Mouse (Mus musculus) MEL (cell line): ENCODE measurements around the gene Gm49361. TPM values are rescaled to one million over a fixed set of nuclear protein-coding genes. Genes with fewer than 3 reads are reported as not detected.

Experiments
- DNase-seq: peaks from one replicate; pipeline ENCODE4 v3.0.0; 2011; ENCODE audit warnings: low read depth, low spot score
- H3K27ac ChIP-seq: 2 replicates; pipeline ENCODE4 v1.5.1; 2012; ENCODE audit warnings: low read depth, mild to moderate bottlenecking, control low read depth, low read length, moderate library complexity; ENCODE audit not compliant: control insufficient read depth
- H3K27me3 ChIP-seq, 2 experiments: fragments of 150-350 bp in 1 of 2; sonication (generic) in 1 of 2; 2 replicates each; pipeline ENCODE4 v1.6.1; 2012; ENCODE audit warnings: low read length in 2 of 2, mild to moderate bottlenecking in 2 of 2, improper control_type of control experiment in 1 of 2, moderate library complexity in 1 of 2; ENCODE audit not compliant: insufficient read depth in 2 of 2, control insufficient read depth in 1 of 2
- H3K36me3 ChIP-seq, 2 experiments: 2 replicates each; pipeline ENCODE4 v1.6.1; 2012 to 2014; ENCODE audit warnings: low read length in 2 of 2, improper control_type of control experiment in 1 of 2, inconsistent platforms in 1 of 2, mild to moderate bottlenecking in 1 of 2; ENCODE audit not compliant: insufficient read depth in 2 of 2, control insufficient read depth in 1 of 2
- H3K4me1 ChIP-seq, 2 experiments: fragments of 150-350 bp in 1 of 2; sonication (generic) in 1 of 2; 2 replicates each; pipeline ENCODE4 v1.6.1; 2012; ENCODE audit warnings: low read length in 2 of 2, improper control_type of control experiment in 1 of 2, mild to moderate bottlenecking in 1 of 2; ENCODE audit not compliant: insufficient read depth in 2 of 2, control insufficient read depth in 1 of 2
- H3K4me3 ChIP-seq, 2 experiments: fragments of 150-350 bp in 1 of 2; sonication (generic) in 1 of 2; 2 replicates each; pipeline ENCODE4 v1.5.1; 2012; ENCODE audit warnings: low read depth in 2 of 2, low read length in 2 of 2, mild to moderate bottlenecking in 2 of 2, moderate library complexity in 2 of 2, control low read depth in 1 of 2, improper control_type of control experiment in 1 of 2; ENCODE audit not compliant: control insufficient read depth in 1 of 2, insufficient read depth in 1 of 2
- H3K79me2 ChIP-seq: 2 replicates; pipeline ENCODE4 v1.6.1; 2012; ENCODE audit warnings: mild to moderate bottlenecking, low read length, moderate library complexity; ENCODE audit not compliant: control insufficient read depth, poor library complexity, insufficient read depth
- H3K9ac ChIP-seq: 2 replicates; pipeline ENCODE4 v1.6.1; 2012; ENCODE audit warnings: low read depth, mild to moderate bottlenecking, control low read depth, low read length, moderate library complexity; ENCODE audit not compliant: control insufficient read depth, poor library complexity, severe bottlenecking
- H3K9me3 ChIP-seq: fragments of 150-350 bp; sonication (generic); replicated peaks from 2 replicates; pipeline ENCODE4 v1.6.1; 2012; ENCODE audit warnings: mild to moderate bottlenecking, low read length, improper control_type of control experiment, moderate library complexity; ENCODE audit not compliant: insufficient read depth
- BHLHE40 ChIP-seq: IDR thresholded peaks from 2 replicates; pipeline ENCODE4 v1.6.1; 2012; ENCODE audit warnings: low read depth, mild to moderate bottlenecking, inconsistent platforms, low read length, improper control_type of control experiment, borderline replicate concordance
- CHD1 ChIP-seq: IDR thresholded peaks from 2 replicates; pipeline ENCODE4 v1.6.1; 2012; ENCODE audit warnings: low read depth, mild to moderate bottlenecking, inconsistent platforms, low read length, improper control_type of control experiment
- E2F4 ChIP-seq: IDR thresholded peaks from 2 replicates; pipeline ENCODE4 v1.6.1; 2011; ENCODE audit warnings: low read depth, low read length, improper control_type of control experiment, borderline replicate concordance
- ELF1 ChIP-seq: IDR thresholded peaks from 2 replicates; pipeline ENCODE4 v1.6.1; 2014; ENCODE audit warnings: low read depth, mild to moderate bottlenecking, inconsistent platforms, low read length, improper control_type of control experiment, moderate library complexity
- EP300 ChIP-seq, 2 experiments: IDR thresholded peaks; 2 replicates each; pipeline ENCODE4 v1.6.1; 2011; ENCODE audit warnings: improper control_type of control experiment in 2 of 2, low read length in 2 of 2, low read depth in 1 of 2, mild to moderate bottlenecking in 1 of 2
- ETS1 ChIP-seq: IDR thresholded peaks from 2 replicates; pipeline ENCODE4 v1.6.1; 2012; ENCODE audit warnings: low read depth, mild to moderate bottlenecking, inconsistent platforms, low read length, improper control_type of control experiment, moderate library complexity
- GABPA ChIP-seq: IDR thresholded peaks from 2 replicates; pipeline ENCODE4 v1.6.1; 2012; ENCODE audit warnings: low read depth, mild to moderate bottlenecking, inconsistent platforms, low read length, improper control_type of control experiment, moderate library complexity
- GATA1 ChIP-seq: IDR thresholded peaks from 2 replicates; pipeline ENCODE4 v1.6.1; 2011; ENCODE audit warnings: low read depth, low read length, improper control_type of control experiment
- MAX ChIP-seq: IDR thresholded peaks from 2 replicates; pipeline ENCODE4 v1.6.1; 2011; ENCODE audit warnings: low read length, improper control_type of control experiment
- MAZ ChIP-seq: IDR thresholded peaks from 2 replicates; pipeline ENCODE4 v1.6.1; 2012; ENCODE audit warnings: low read depth, mild to moderate bottlenecking, inconsistent platforms, low read length, improper control_type of control experiment
- MEF2A ChIP-seq: IDR thresholded peaks from 2 replicates; pipeline ENCODE4 v1.6.1; 2014; ENCODE audit warnings: low read depth, mild to moderate bottlenecking, inconsistent platforms, low read length, improper control_type of control experiment; ENCODE audit not compliant: poor library complexity, insufficient replicate concordance, severe bottlenecking; ENCODE audit errors: extremely low read depth
- MYB ChIP-seq: IDR thresholded peaks from 2 replicates; pipeline ENCODE4 v1.6.1; 2011; ENCODE audit warnings: mild to moderate bottlenecking, low read depth, low read length, improper control_type of control experiment
- MYC ChIP-seq: IDR thresholded peaks from 2 replicates; pipeline ENCODE4 v1.6.1; 2011; ENCODE audit warnings: low read depth, mild to moderate bottlenecking, low read length, improper control_type of control experiment, moderate library complexity
- NELFE ChIP-seq: IDR thresholded peaks from 2 replicates; pipeline ENCODE4 v1.6.1; 2011; ENCODE audit warnings: low read depth, low read length, improper control_type of control experiment
- NRF1 ChIP-seq: IDR thresholded peaks from 2 replicates; pipeline ENCODE4 v1.6.1; 2014; ENCODE audit warnings: low read depth, mild to moderate bottlenecking, inconsistent platforms, low read length, improper control_type of control experiment, moderate library complexity; ENCODE audit not compliant: poor library complexity, insufficient read depth, severe bottlenecking
- RCOR1 ChIP-seq: IDR thresholded peaks from 2 replicates; pipeline ENCODE4 v1.6.1; 2012; ENCODE audit warnings: low read depth, mild to moderate bottlenecking, inconsistent platforms, low read length, improper control_type of control experiment
- SIN3A ChIP-seq: IDR thresholded peaks from 2 replicates; pipeline ENCODE4 v1.6.1; 2012; ENCODE audit warnings: low read length, improper control_type of control experiment, inconsistent platforms
- SMC3 ChIP-seq: IDR thresholded peaks from 2 replicates; pipeline ENCODE4 v1.6.1; 2011; ENCODE audit warnings: low read depth, low read length, improper control_type of control experiment
- TBP ChIP-seq: IDR thresholded peaks from 2 replicates; pipeline ENCODE4 v1.8.0; 2011; ENCODE audit warnings: low read depth, low read length, improper control_type of control experiment
- TCF12 ChIP-seq: IDR thresholded peaks from 2 replicates; pipeline ENCODE4 v1.6.1; 2014; ENCODE audit warnings: low read depth, mild to moderate bottlenecking, inconsistent platforms, low read length, improper control_type of control experiment, moderate library complexity
- UBTF ChIP-seq: IDR thresholded peaks from 2 replicates; pipeline ENCODE4 v1.6.1; 2012; ENCODE audit warnings: low read depth, mild to moderate bottlenecking, inconsistent platforms, low read length, improper control_type of control experiment, moderate library complexity, borderline replicate concordance; ENCODE audit not compliant: insufficient read depth
- USF1 ChIP-seq: IDR thresholded peaks from 2 replicates; pipeline ENCODE4 v1.6.1; 2014; ENCODE audit warnings: low read depth, mild to moderate bottlenecking, inconsistent platforms, low read length, improper control_type of control experiment, moderate library complexity
- USF2 ChIP-seq, 2 experiments: IDR thresholded peaks; 2 replicates each; pipeline ENCODE4 v1.6.1; 2011 to 2012; ENCODE audit warnings: improper control_type of control experiment in 2 of 2, low read length in 2 of 2, borderline replicate concordance in 1 of 2, inconsistent platforms in 1 of 2, low read depth in 1 of 2, mild to moderate bottlenecking in 1 of 2; ENCODE audit not compliant: insufficient read depth in 1 of 2
- ZMIZ1 ChIP-seq: IDR thresholded peaks from 2 replicates; pipeline ENCODE4 v1.6.1; 2012; ENCODE audit warnings: low read depth, mild to moderate bottlenecking, inconsistent platforms, low read length, improper control_type of control experiment, moderate library complexity
- ZNF384 ChIP-seq: IDR thresholded peaks from 2 replicates; pipeline ENCODE4 v1.6.1; 2012; ENCODE audit warnings: low read depth, mild to moderate bottlenecking, inconsistent platforms, low read length, improper control_type of control experiment
- polyA plus RNA-seq, 2 experiments: library from polyadenylated mRNA; stranded (reverse) in 1 of 2; unstranded in 1 of 2; fragments of >175 nt in 1 of 2; fragments of >200 nt in 1 of 2; gene quantifications; 2 replicates each; pipeline versions ENCODE4 v1.2.1 to v1.2.4; 2012; ENCODE audit warnings: low replicate concordance in 2 of 2, low read depth in 1 of 2; ENCODE audit not compliant: insufficient read length in 2 of 2, insufficient read depth in 1 of 2, missing spikeins in 1 of 2
- total RNA-seq: library from RNA; depleted of rRNA; stranded (reverse); fragments of 300-350 nt; gene quantifications from 2 replicates; pipeline ENCODE4 v1.2.3, GENCODE M21; 2012

Gm49361 gene
- total and polyA plus RNA-seq, 3 experiments, result not detected

- H3K4me3 ChIP-seq, result no peak overlapping the region
- H3K9me3 ChIP-seq, result no peaks in the 10 kb centered on the region
- no peaks in the 10 kb centered on the region for H3K79me2 ChIP-seq
- peaks cover 0 to 1% of the 10 kb centered on the region in 2 experiments; a peak in 1 of 4 replicates for H3K4me1 ChIP-seq
- no peaks in the 10 kb centered on the region; a peak in 1 of 4 replicates for H3K36me3 ChIP-seq
- no peak overlapping the region for H3K27ac ChIP-seq
- no peak overlapping the region for H3K9ac ChIP-seq
- TF ChIP-seq GABPA (no peak), USF2 (IDR thresholded peaks at IDR 0.05; ENCODE audit: borderline replicate concordance in 1 of 2, insufficient read depth in 1 of 2, low read depth in 1 of 2, low read length in 2 of 2) (no peak), ETS1 (no peak), MYC (no peak), MAZ (no peak), CHD1 (no peak), ZMIZ1 (no peak), GATA1 (no peak), EP300 (IDR thresholded peaks at IDR 0.05; ENCODE audit: low read depth in 1 of 2, low read length in 2 of 2) (no peak), BHLHE40 (no peak), NELFE (no peak), MYB (no peak), TBP (no peak), E2F4 (no peak), ELF1 (no peak), TCF12 (no peak), RCOR1 (no peak)
- no peaks in the 10 kb centered on the region for H3K27me3 ChIP-seq
- peak; percentile 36 for DNase-seq
Measured at GRCm38 (mm10) chr14:57718245-57718644, 27.7 kb downstream of the Gm49361 start.

DNA sequence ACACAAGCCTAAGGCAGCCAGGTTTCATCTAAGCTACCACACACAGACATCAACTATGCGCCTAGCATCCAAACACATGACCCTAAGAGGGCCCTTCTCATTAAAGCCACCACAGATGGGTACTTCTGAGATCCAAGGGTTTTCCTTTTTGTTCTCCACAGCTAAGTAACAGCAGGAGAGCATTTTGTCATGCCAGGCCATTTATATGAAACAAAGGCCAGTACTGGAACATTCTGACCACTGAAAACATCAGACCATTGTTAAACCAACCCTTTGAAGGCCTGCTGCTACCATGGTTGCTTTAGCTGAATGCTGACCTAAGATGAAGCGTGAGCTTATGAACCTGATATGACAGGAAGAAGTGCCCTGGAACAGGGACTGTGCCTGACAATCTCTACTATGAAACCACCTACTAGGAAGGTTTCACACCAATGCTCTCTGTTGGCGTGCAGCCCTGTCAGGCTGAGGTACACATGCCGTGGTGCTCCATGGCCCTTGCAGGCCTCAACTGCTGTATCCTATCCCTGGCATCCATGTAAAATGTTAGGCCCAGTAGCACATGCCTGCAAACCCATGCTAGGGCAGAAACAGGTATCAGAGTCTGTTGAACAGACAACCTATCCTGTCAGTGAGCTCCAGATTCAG is 29.2 kb downstream of the Gm49361 start:
- Histone ChIP-seq H3K79me2 (no peaks in the 10 kb centered on the region), H3K9me3 (no peaks in the 10 kb centered on the region), H3K4me1 (peaks cover 2 to 11% of the 10 kb centered on the region in 2 experiments; a peak in 3 of 4 replicates), H3K27ac (no peak overlapping the region), H3K4me3 (no peak overlapping the region), H3K9ac (no peak overlapping the region), H3K27me3 (no peaks in the 10 kb centered on the region), H3K36me3 (peaks cover 0 to 2% of the 10 kb centered on the region in 2 experiments; a peak in 1 of 4 replicates)
- no peak for DNase-seq
- no peak for TF ChIP-seq SMC3
- TF ChIP-seq ELF1, result no peak
- TF ChIP-seq SIN3A, result no peak
- TF ChIP-seq CHD1, result no peak
- TF ChIP-seq MAX, result no peak
- no peak for TF ChIP-seq ZNF384
- TF ChIP-seq NRF1, result no peak
- no peak for TF ChIP-seq UBTF
- no peak for TF ChIP-seq TBP
- TF ChIP-seq MEF2A, result no peak
- no peak for TF ChIP-seq MYB
- TF ChIP-seq USF1, result no peak
